Mouse (Mus musculus) bone marrow macrophage, adult 2 months (primary cell): ENCODE measurements around the gene Sppl2a. TPM values are rescaled to one million over a fixed set of nuclear protein-coding genes. Genes with fewer than 3 reads are reported as not detected.
A peak's percentile ranks its signal among the peaks of the same experiment; 100 is the strongest.

Experiments used
- H3K27ac ChIP-seq: 2 replicates; pipeline ENCODE4 v1.5.1; 2012; ENCODE audit warnings: low read depth, low read length; ENCODE audit not compliant: insufficient read depth
- H3K4me1 ChIP-seq: 2 replicates; pipeline ENCODE4 v1.6.1; 2012; ENCODE audit warnings: low read length; ENCODE audit not compliant: control insufficient read depth, insufficient read depth
- H3K4me3 ChIP-seq: 2 replicates; pipeline ENCODE4 v1.5.1; 2012; ENCODE audit warnings: mild to moderate bottlenecking, low read length, moderate library complexity; ENCODE audit not compliant: insufficient read depth
- CTCF ChIP-seq: IDR thresholded peaks from 2 replicates; pipeline ENCODE4 v1.5.1; 2012; ENCODE audit warnings: low read depth, mild to moderate bottlenecking, low read length, moderate library complexity
- POLR2A ChIP-seq: IDR thresholded peaks from 2 replicates; pipeline ENCODE4 v1.6.1; 2012; ENCODE audit warnings: mild to moderate bottlenecking, low read depth, low read length, borderline replicate concordance
- polyA plus RNA-seq: library from polyadenylated mRNA; stranded (reverse); fragments of >200 nt; gene quantifications from 2 replicates; pipeline ENCODE4 v1.2.4, GENCODE M21; 2012; ENCODE audit not compliant: missing spikeins, insufficient read depth, insufficient read length

The Sppl2a gene
- polyA plus RNA-seq, 1 experiment: 127 TPM

- TF ChIP-seq CTCF (no peak), POLR2A (no peak)
- peaks cover 5% of the 10 kb centered on the region for H3K4me1 ChIP-seq
- no peak overlapping the region for H3K4me3 ChIP-seq
- H3K27ac ChIP-seq: no peak overlapping the region
Measured at GRCm38 (mm10) chr2:126943211-126943610, 10.2 kb upstream of the Sppl2a start.

DNA sequence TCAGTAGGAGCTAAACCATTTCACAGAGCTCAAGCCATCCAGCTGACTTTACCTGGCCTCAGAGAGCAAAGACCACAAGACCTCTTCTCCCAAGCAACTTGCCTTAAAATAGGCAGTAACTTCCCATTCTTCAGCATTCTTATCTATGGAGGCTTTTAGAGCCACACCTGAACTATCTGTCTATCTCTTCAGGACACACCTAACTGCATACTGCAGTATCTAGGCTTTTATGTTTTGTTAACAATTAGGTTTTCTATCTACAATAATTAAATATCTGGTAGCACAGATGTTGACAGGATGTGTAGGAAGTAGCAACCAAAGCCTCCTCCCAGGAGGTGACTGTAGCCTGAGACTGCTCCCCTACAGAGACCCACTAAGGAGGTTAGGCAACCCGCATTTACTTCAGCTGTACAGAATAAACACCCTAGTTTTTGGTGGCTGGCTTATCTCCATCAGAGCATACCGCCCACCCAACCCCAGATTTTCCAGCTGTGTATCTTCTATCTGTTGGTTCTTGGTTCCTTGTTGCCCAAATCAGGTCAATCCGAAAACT, 7.4 kb upstream of the Sppl2a start:
- TF ChIP-seq CTCF (no peak), POLR2A (no peak)
- Histone ChIP-seq H3K4me3 (no peak overlapping the region), H3K4me1 (peaks cover 2% of the 10 kb centered on the region; the same call in 1 of the 2 replicates), H3K27ac (no peak overlapping the region)

DNA sequence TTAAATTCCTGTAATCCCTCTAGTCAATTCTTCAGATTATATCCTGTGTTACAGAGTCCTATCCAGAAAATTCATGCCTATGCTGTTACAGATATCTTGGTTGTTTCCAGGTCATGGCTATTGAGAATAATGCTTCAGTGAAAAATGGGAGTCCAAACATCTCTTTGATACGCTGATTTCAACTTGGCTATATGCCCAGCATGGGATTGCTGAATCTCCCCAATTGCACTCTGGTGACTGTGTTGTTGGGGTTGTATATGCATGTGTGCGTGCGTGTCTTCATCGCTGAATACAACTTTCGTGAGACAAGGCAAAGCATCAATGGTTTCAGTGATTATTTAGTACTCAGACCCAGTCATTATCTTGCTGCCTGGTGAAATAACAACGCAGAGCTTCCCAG, 5.0 kb upstream of the Sppl2a start:
- Histone ChIP-seq H3K27ac (no peak overlapping the region), H3K4me1 (peaks cover 5% of the 10 kb centered on the region), H3K4me3 (no peak overlapping the region)
- TF ChIP-seq CTCF: no peak
- no peak for TF ChIP-seq POLR2A

DNA sequence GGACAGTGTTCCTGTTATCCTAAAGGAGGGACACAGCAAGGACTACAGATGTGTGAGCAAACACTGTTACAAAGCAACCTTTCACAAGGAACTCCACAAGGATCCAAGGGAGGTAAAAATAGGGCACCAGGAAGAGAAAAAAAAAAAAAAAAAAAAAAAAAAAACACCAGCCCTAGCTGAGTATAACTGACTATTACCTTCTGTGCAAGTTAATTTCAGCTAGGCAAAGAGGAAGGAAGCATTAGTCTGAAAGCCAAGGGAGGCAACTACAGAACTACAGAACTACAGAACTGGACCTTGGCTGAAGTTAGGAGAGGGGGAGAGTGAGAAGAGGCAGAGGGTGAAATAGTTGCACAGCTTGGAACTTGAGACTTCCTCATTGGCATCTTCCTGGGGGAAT, 886 bp upstream of the Sppl2a start:
- Histone ChIP-seq H3K4me1 (peaks cover 8% of the 10 kb centered on the region), H3K27ac (peak overlapping the region; percentile 97), H3K4me3 (no peak overlapping the region)
- TF ChIP-seq POLR2A: no peak
- TF ChIP-seq CTCF: no peak

- TF ChIP-seq CTCF (no peak), POLR2A (no peak)
- Histone ChIP-seq H3K4me1 (peaks cover 8% of the 10 kb centered on the region), H3K4me3 (peak overlapping the region; percentile 73)
Measured at GRCm38 (mm10) chr2:126932261-126932896, 656 bp downstream of the Sppl2a start.

GRCm38 (mm10) chr2:126931784-126932183, 1.3 kb downstream of the Sppl2a start:
- no peak overlapping the region for H3K4me3 ChIP-seq

More at GRCm38 (mm10) chr2:126932261-126932896, 656 bp downstream of the Sppl2a start:
- H3K27ac ChIP-seq: peak overlapping the region; percentile 97

GRCm38 (mm10) chr2:126928681-126929080, 4.4 kb downstream of the Sppl2a start:
- no peak overlapping the region for H3K27ac ChIP-seq
- no peak for TF ChIP-seq CTCF
- no peak for TF ChIP-seq POLR2A
- H3K4me3 ChIP-seq: no peak overlapping the region
- H3K4me1 ChIP-seq: peaks cover 2% of the 10 kb centered on the region

More at GRCm38 (mm10) chr2:126931784-126932183, 1.3 kb downstream of the Sppl2a start:
- H3K4me1 ChIP-seq: peaks cover 8% of the 10 kb centered on the region
- H3K27ac ChIP-seq: no peak overlapping the region
- TF ChIP-seq CTCF: no peak
- no peak for TF ChIP-seq POLR2A

DNA sequence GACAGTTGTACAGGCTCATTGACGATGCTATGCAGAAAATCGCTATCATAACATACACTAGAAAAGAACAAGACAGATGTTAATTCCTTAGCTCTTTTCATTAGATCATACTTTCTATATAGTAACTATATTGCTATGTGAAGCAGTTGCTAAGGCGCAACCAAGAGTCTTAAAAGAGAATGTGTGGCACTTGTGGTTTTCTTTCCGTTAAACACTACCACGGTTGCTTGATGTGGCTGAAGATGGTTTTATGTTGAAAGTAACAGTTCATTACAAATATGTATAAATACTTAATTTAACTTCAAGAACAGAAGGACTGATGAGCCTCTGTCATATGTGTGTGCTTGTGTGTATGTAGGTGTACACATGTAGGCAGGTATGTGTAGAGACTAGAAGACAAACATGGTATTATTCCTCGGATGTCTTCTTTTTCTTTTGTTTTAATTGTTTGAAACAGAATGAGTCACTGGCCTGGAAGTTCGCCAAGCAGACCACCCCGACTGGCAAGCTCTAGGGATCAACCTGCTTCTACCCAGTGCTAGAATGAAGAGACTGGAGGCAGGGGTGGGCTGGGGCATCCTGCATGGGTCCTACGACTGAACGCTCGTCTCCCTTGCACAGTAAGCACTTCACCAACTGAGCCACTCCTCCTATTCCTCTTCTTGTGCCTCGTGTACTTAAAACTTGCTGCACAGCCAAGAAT, 12.5 kb downstream of the Sppl2a start:
- Histone ChIP-seq H3K27ac (no peak overlapping the region), H3K4me3 (no peak overlapping the region), H3K4me1 (no peaks in the 10 kb centered on the region)
- TF ChIP-seq POLR2A (no peak), CTCF (no peak)

DNA sequence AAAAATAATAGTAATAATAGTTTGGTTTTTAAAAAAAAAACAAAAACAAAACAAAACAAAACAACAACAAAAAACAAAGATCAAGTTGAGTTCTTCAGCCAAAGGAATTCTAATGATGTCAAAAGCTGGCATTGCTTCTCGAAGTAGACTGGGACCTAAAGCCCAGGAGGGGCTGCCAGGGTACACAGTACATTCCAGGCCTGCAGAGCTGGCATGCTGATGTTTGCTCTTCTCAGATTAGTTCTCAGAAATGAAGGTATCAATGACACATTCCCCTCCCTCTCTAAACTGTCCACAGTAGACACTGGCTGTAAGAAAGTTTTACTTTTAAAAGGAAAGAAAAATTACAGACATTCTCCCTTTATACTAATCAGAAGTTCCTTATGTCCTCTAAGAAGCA, 16.8 kb downstream of the Sppl2a start:
- H3K4me1 ChIP-seq: no peaks in the 10 kb centered on the region
- no peak overlapping the region for H3K27ac ChIP-seq
- H3K4me3 ChIP-seq: no peak overlapping the region
- TF ChIP-seq POLR2A (no peak), CTCF (no peak)

GRCm38 (mm10) chr2:126914096-126914495, 18.9 kb downstream of the Sppl2a start:
- H3K4me1 ChIP-seq: no peaks in the 10 kb centered on the region
- no peak for TF ChIP-seq POLR2A
- no peak for TF ChIP-seq CTCF
- no peak overlapping the region for H3K4me3 ChIP-seq
- no peak overlapping the region for H3K27ac ChIP-seq
